Comparison of ENCODE assay signal across 20 mouse cellular contexts in the genomic region with DNA sequence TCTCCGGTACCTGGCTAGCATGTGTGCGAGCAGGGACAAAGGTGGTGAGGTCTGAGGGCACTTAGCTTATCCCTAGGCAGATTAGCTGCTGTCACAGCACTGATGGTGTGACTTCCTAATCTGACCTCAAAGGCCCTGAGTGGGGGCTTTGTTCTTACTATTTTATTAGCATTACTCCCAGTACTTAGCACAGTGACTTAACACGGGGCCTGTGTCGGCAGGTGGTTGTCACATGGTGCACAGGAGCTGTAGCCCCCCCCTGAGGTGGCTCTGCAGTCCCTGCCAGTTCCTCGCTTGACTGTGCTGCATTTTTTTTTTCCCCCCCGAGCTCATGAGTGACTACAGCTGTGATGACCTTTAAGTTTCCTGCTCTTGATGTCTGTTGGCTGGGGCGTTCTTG. TPM values are rescaled to one million over a fixed set of nuclear protein-coding genes. Genes with fewer than 3 reads are reported as not detected.
DNase-seq lines count a peak whose midpoint lies in the region; ATAC-seq and TF ChIP-seq lines count a peak whose summit lies in the region.
"Had no signal": no experiment of that assay in that cellular context is flagged by ENCODE, and none has a peak within 500 bp of the region (broad histone marks: within the 10 kb centered on the region; RNA-seq: fewer than 3 reads in every experiment).

No protein-coding gene starts in this region.

- H3K36me3 ChIP-seq in kidney, adult 2 months (ENCODE audit: control insufficient read depth, insufficient read depth, low read length), result no peaks in the 10 kb centered on the region
- peaks cover 5% of the 10 kb centered on the region; the same call in 1 of the 2 replicates for H3K36me3 ChIP-seq in kidney, embryonic 16.5 days (ENCODE audit: insufficient read depth, low read length)
- no peaks in the 10 kb centered on the region for H3K36me3 ChIP-seq in splenic B cell, adult 2 months (ENCODE audit: control insufficient read depth, insufficient read depth, low read length, poor library complexity, severe bottlenecking)
- H3K36me3 ChIP-seq: liver, embryonic 13.5 days; midbrain, embryonic 15.5 days had no signal

- H3K9ac ChIP-seq in kidney, embryonic 16.5 days (replicated peaks; ENCODE audit: low read length), result no peak overlapping the region
- H3K9ac ChIP-seq: forebrain, embryonic 15.5 days; liver, embryonic 13.5 days; midbrain, embryonic 15.5 days; neural tube, embryonic 13.5 days had no signal

- H3K4me1 ChIP-seq in kidney, adult 2 months (ENCODE audit: control insufficient read depth, insufficient read depth, low read length), result peaks cover 11% of the 10 kb centered on the region; the same call in 1 of the 2 replicates
- peaks cover 12% of the 10 kb centered on the region for H3K4me1 ChIP-seq in kidney, embryonic 16.5 days (ENCODE audit: insufficient read depth, low read length)

- ATAC-seq in kidney, embryonic 16.5 days (ENCODE audit: low FRiP score, low TSS enrichment), result no peak
- ATAC-seq: forebrain, embryonic 15.5 days; hindbrain, postnatal 0 days; midbrain, embryonic 15.5 days had no signal

- no peak for TF ChIP-seq CTCF in kidney, adult 2 months (conservative IDR thresholded peaks at IDR 0.05; ENCODE audit: insufficient read depth, insufficient read length, low read depth, low read length)

- H3K27me3 ChIP-seq in kidney, adult 2 months (replicated peaks; ENCODE audit: control insufficient read depth, insufficient read depth, low read length), result no peaks in the 10 kb centered on the region
- H3K27me3 ChIP-seq in kidney, embryonic 16.5 days (ENCODE audit: insufficient read depth, low read length), result no peaks in the 10 kb centered on the region
- no peaks in the 10 kb centered on the region for H3K27me3 ChIP-seq in splenic B cell, adult 2 months (ENCODE audit: control insufficient read depth, insufficient read depth, low read length, poor library complexity, severe bottlenecking)
- H3K27me3 ChIP-seq: forebrain, embryonic 15.5 days; liver, embryonic 13.5 days; midbrain, embryonic 15.5 days; neural tube, embryonic 13.5 days had no signal

- no peak overlapping the region for H3K4me3 ChIP-seq in kidney, adult 2 months (ENCODE audit: insufficient read depth, low read depth, low read length)
- H3K4me3 ChIP-seq in kidney, embryonic 16.5 days (ENCODE audit: low read length), result no peak overlapping the region
- H3K4me3 ChIP-seq: embryonic facial prominence, embryonic 10.5 days; forebrain, embryonic 15.5 days; liver, embryonic 13.5 days; midbrain, embryonic 15.5 days; neural tube, embryonic 13.5 days had no signal

- TF ChIP-seq POLR2A in kidney, adult 2 months (IDR thresholded peaks at IDR 0.05; ENCODE audit: low read depth, low read length), result no peak

- 39% methylated on average over 7 of the region's 7 CpGs for WGBS in kidney, adult 2 months
- 33% methylated on average over 7 of the region's 7 CpGs for WGBS in kidney, embryonic 16.5 days

- H3K27ac ChIP-seq in kidney, adult 2 months (ENCODE audit: insufficient read depth, low read depth, low read length), result no peak overlapping the region
- H3K27ac ChIP-seq in kidney, embryonic 16.5 days (ENCODE audit: low read length), result no peak overlapping the region
- H3K27ac ChIP-seq: embryonic facial prominence, embryonic 10.5 days; forebrain, embryonic 15.5 days; hindbrain, postnatal 0 days; liver, embryonic 13.5 days; midbrain, embryonic 15.5 days; neural tube, embryonic 13.5 days; stomach, postnatal 0 days had no signal

- H3K4me2 ChIP-seq in kidney, embryonic 16.5 days (replicated peaks; ENCODE audit: low read depth, low read length), result no peak overlapping the region
- H3K4me2 ChIP-seq: forebrain, embryonic 15.5 days; liver, embryonic 13.5 days; midbrain, embryonic 15.5 days; neural tube, embryonic 13.5 days had no signal

- peak; percentile 7 for DNase-seq in kidney, adult 2 months
- peak; percentile 24 for DNase-seq in thymus, postnatal 14 days
- DNase-seq in thymus, postnatal 25 days, result no peak
- peak; percentile 20 for DNase-seq in induced T-regulatory cell, adult 2 months (ENCODE audit: low read depth)
- peak; percentile 27 for DNase-seq in splenic B cell, adult 2 months (ENCODE audit: low read depth, low spot score)
- no peak for DNase-seq in ovary, adult 18-20 months (ENCODE audit: low spot score)
- DNase-seq: adrenal gland, postnatal 25 days; cerebellum, postnatal 10 days; gastrocnemius, postnatal 10 days; kidney, adult 11 months; layer of hippocampus, adult 9-11 months; liver, embryonic 13.5 days; lung, adult 2 months had no signal

- no peaks in the 10 kb centered on the region for H3K9me3 ChIP-seq in kidney, embryonic 16.5 days (ENCODE audit: low read length)
- H3K9me3 ChIP-seq: embryonic facial prominence, embryonic 10.5 days; forebrain, embryonic 15.5 days; liver, embryonic 13.5 days; midbrain, embryonic 15.5 days; neural tube, embryonic 13.5 days had no signal

RNA-seq across cellular contexts. Expression of gene Wdr41, which starts 2.9 kb away (rescaled TPM):
- polyA plus RNA-seq in kidney, adult 2 months (2012; rRNA removed), result 10.7 and 11.2 TPM in 2 replicates
- polyA plus RNA-seq in kidney, embryonic 16.5 days (2015; fragmentation: Nextera tagmentation; extraction: Ambion mirVana), result 22.4 and 23.2 TPM in 2 replicates

Comparison
In these comparisons a context has a peak if more than half of its experiments do, and no peak if none do; other contexts are left out.
1. DNase-seq: peak in kidney, adult 2 months (single experiment), thymus, postnatal 14 days (single experiment), induced T-regulatory cell, adult 2 months (single experiment) and splenic B cell, adult 2 months (single experiment); none in thymus, postnatal 25 days (single experiment) and ovary, adult 18-20 months (single experiment).